Mouse (Mus musculus) liver, adult 2 months (tissue): ENCODE results near the gene Lrrc46. TPM values are rescaled to one million over a fixed set of nuclear protein-coding genes. Genes with fewer than 3 reads are reported as not detected.

Source experiments
- DNase-seq: peaks from one replicate; pipeline ENCODE4 v3.0.0-alpha.2; 2011; ENCODE audit warnings: low read depth, low spot score; ENCODE audit errors: extremely low read depth
- H3K27ac ChIP-seq: fragments of 200-500 bp; replicated peaks from 2 replicates; pipeline ENCODE4 v1.5.1; 2012; ENCODE audit warnings: low read depth, mild to moderate bottlenecking, control low read depth, inconsistent platforms, low read length; ENCODE audit not compliant: insufficient read depth
- H3K27me3 ChIP-seq: fragments of 200-500 bp; 2 replicates; pipeline ENCODE4 v1.6.1; 2012; ENCODE audit warnings: mild to moderate bottlenecking, moderate library complexity, low read length, inconsistent platforms; ENCODE audit not compliant: control insufficient read depth, insufficient read depth
- H3K36me3 ChIP-seq: fragments of 200-500 bp; 2 replicates; pipeline ENCODE4 v1.6.1; 2012; ENCODE audit warnings: low read length, inconsistent platforms; ENCODE audit not compliant: control insufficient read depth, insufficient read depth
- H3K4me1 ChIP-seq: fragments of 200-500 bp; 2 replicates; pipeline ENCODE4 v1.6.1; 2011; ENCODE audit warnings: low read length; ENCODE audit not compliant: control insufficient read depth, insufficient read depth
- H3K4me3 ChIP-seq: fragments of 200-500 bp; 2 replicates; pipeline ENCODE4 v1.5.1; 2011; ENCODE audit warnings: low read depth, mild to moderate bottlenecking, control low read depth, low read length, moderate library complexity; ENCODE audit not compliant: insufficient read depth
- H3K79me2 ChIP-seq: fragments of 200-500 bp; 2 replicates; pipeline ENCODE4 v1.6.1; 2012; ENCODE audit warnings: inconsistent platforms, mild to moderate bottlenecking, low read length, moderate library complexity; ENCODE audit not compliant: control insufficient read depth, insufficient read depth
- H3K9ac ChIP-seq: fragments of 200-500 bp; 2 replicates; pipeline ENCODE4 v1.6.1; 2012; ENCODE audit warnings: low read depth, mild to moderate bottlenecking, control low read depth, inconsistent platforms, low read length
- CTCF ChIP-seq: fragments of 200-500 bp; IDR thresholded peaks from 2 replicates; pipeline ENCODE4 v1.5.1; 2011; ENCODE audit warnings: low read depth, low read length, control low read depth
- POLR2A ChIP-seq: fragments of 200-500 bp; IDR thresholded peaks from 2 replicates; pipeline ENCODE4 v1.6.1; 2011; ENCODE audit warnings: low read length, control low read depth; ENCODE audit not compliant: insufficient read depth; ENCODE audit errors: extremely low read depth
- WGBS: fragments of 180-500 bp; shearing (Covaris S2); methylation state at CpG from one replicate; pipeline ENCODE4 v1.1.7; 2018; 5-methylcytosine and 5-hydroxymethylcytosine counted together
- polyA plus RNA-seq: library from polyadenylated mRNA; depleted of rRNA; stranded (reverse); fragments of >200 nt; gene quantifications from 2 replicates; pipeline ENCODE4 v1.2.3, GENCODE M21; 2012
- total RNA-seq: library from RNA; depleted of rRNA; stranded (reverse); fragments of >200 nt; gene quantifications from 2 replicates; pipeline ENCODE4 v1.2.3, GENCODE M21; 2014

Lrrc46 gene
- total and polyA plus RNA-seq, 2 experiments = 0.28 to 1.1 TPM

- H3K79me2 ChIP-seq = peaks cover 3% of the 10 kb centered on the region; the same call in 1 of the 2 replicates
- 91% methylated on average over 7 of the region's 7 CpGs for WGBS
- no peaks in the 10 kb centered on the region for H3K36me3 ChIP-seq
- TF ChIP-seq CTCF (0 out of 2 replicates have a peak, but pooled peaks have one; percentile 14), POLR2A (no peak)
- no peak for DNase-seq
- H3K9ac ChIP-seq = no peak overlapping the region
- H3K4me1 ChIP-seq = peaks cover 7% of the 10 kb centered on the region
- no peak overlapping the region for H3K27ac ChIP-seq
- no peak overlapping the region for H3K4me3 ChIP-seq
- H3K27me3 ChIP-seq = no peaks in the 10 kb centered on the region
These were observed 4.7 kb upstream of the Lrrc46 start for GRCm38 (mm10) chr11:97045861-97046260.

- Histone ChIP-seq H3K27ac (no peak overlapping the region), H3K27me3 (no peaks in the 10 kb centered on the region), H3K4me3 (no peak overlapping the region), H3K4me1 (peaks cover 6% of the 10 kb centered on the region), H3K36me3 (no peaks in the 10 kb centered on the region), H3K9ac (no peak overlapping the region), H3K79me2 (peaks cover 3% of the 10 kb centered on the region; the same call in 1 of the 2 replicates)
- DNase-seq = no peak
- TF ChIP-seq CTCF = no peak
- TF ChIP-seq POLR2A = no peak
- 95% methylated on average over 8 of the region's 8 CpGs for WGBS
These were observed 3.7 kb upstream of the Lrrc46 start for GRCm38 (mm10) chr11:97044902-97045301.

GRCm38 (mm10) chr11:97040301-97041021 is 746 bp downstream of the Lrrc46 start:
- H3K36me3 ChIP-seq = no peaks in the 10 kb centered on the region
- peak overlapping the region; percentile 16; the same call in 1 of the 2 replicates for H3K4me3 ChIP-seq
- TF ChIP-seq POLR2A = no peak
- TF ChIP-seq CTCF = no peak
- H3K27ac ChIP-seq = no peak overlapping the region
- peaks cover 3% of the 10 kb centered on the region; the same call in 1 of the 2 replicates for H3K79me2 ChIP-seq
- H3K4me1 ChIP-seq = peaks cover 6% of the 10 kb centered on the region
- no peak for DNase-seq
- 31% methylated on average over 12 of the region's 12 CpGs for WGBS
- no peaks in the 10 kb centered on the region for H3K27me3 ChIP-seq
- no peak overlapping the region for H3K9ac ChIP-seq

- no peaks in the 10 kb centered on the region for H3K36me3 ChIP-seq
- H3K79me2 ChIP-seq = peaks cover 3% of the 10 kb centered on the region; the same call in 1 of the 2 replicates
- WGBS = 80% methylated on average over 7 of the region's 7 CpGs
- no peak for TF ChIP-seq POLR2A
- no peak for TF ChIP-seq CTCF
- peaks cover 6% of the 10 kb centered on the region for H3K4me1 ChIP-seq
- H3K27me3 ChIP-seq = no peaks in the 10 kb centered on the region
- DNase-seq = no peak
- H3K4me3 ChIP-seq = no peak overlapping the region
- no peak overlapping the region for H3K27ac ChIP-seq
- no peak overlapping the region for H3K9ac ChIP-seq
These were observed 2.3 kb downstream of the Lrrc46 start for GRCm38 (mm10) chr11:97038881-97039280.

- Histone ChIP-seq H3K79me2 (no peaks in the 10 kb centered on the region), H3K27me3 (no peaks in the 10 kb centered on the region), H3K9ac (no peak overlapping the region), H3K4me3 (no peak overlapping the region), H3K4me1 (peaks cover 2% of the 10 kb centered on the region; the same call in 1 of the 2 replicates), H3K36me3 (no peaks in the 10 kb centered on the region; the same call in 1 of the 2 replicates), H3K27ac (no peak overlapping the region)
- no peak for TF ChIP-seq CTCF
- no peak for TF ChIP-seq POLR2A
- 92% methylated on average over 5 of the region's 5 CpGs for WGBS
- no peak for DNase-seq
These were observed 5.1 kb downstream of the Lrrc46 start for GRCm38 (mm10) chr11:97036141-97036540.

GRCm38 (mm10) chr11:97033781-97034180 is 7.4 kb downstream of the Lrrc46 start:
- H3K27ac ChIP-seq = no peak overlapping the region
- no peaks in the 10 kb centered on the region; the same call in 1 of the 2 replicates for H3K36me3 ChIP-seq
- 95% methylated on average over 4 of the region's 4 CpGs for WGBS
- no peak for TF ChIP-seq POLR2A
- no peak for TF ChIP-seq CTCF
- no peak for DNase-seq
- 0 out of 2 replicates have a peak, but pooled peaks cover 1% of the 10 kb centered on the region for H3K4me1 ChIP-seq
- peaks cover 3% of the 10 kb centered on the region; the same call in 1 of the 2 replicates for H3K79me2 ChIP-seq
- H3K9ac ChIP-seq = no peak overlapping the region
- no peaks in the 10 kb centered on the region for H3K27me3 ChIP-seq
- H3K4me3 ChIP-seq = no peak overlapping the region
